Mouse (Mus musculus): ENCODE measurements at regions not wholly inside any gene's neighbourhood (a gene's known extent, or its start where the extent isn't known, plus 50 kb on each side); places are given as distances from the start of the nearest gene placed in this dataset.

GRCm38 (mm10) chr12:25934946-25935345, 480.1 kb downstream of the Rnf144a start:
- in situ Hi-C loops (cut with MboI; ENCODE audit: unreplicated experiment in 2 of 2): no loop called here

- in situ Hi-C loops (cut with MboI; ENCODE audit: unreplicated experiment in 2 of 2): no loop called here
Measured at GRCm38 (mm10) chr12:25934526-25934925, 480.5 kb downstream of the Rnf144a start.

GRCm38 (mm10) chr12:25926367-25926766, 488.7 kb downstream of the Rnf144a start:
- in situ Hi-C loops (cut with MboI; ENCODE audit: unreplicated experiment in 2 of 2): no loop called here

- in situ Hi-C loops (cut with MboI; ENCODE audit: unreplicated experiment in 2 of 2): loop anchor here (25.0 kb wide), 2 partner anchors 737 to 1212 kb away; partner anchors contain the start of gene Rrm2 (in 1 of the 2)
Measured at GRCm38 (mm10) chr12:25924526-25924925, 490.5 kb downstream of the Rnf144a start.

GRCm38 (mm10) chr12:25923772-25924171, 491.3 kb downstream of the Rnf144a start:
- in situ Hi-C loops (cut with MboI; ENCODE audit: unreplicated experiment in 2 of 2): loop anchor here (25.0 kb wide), 2 partner anchors 736 to 1211 kb away; partner anchors contain the start of gene Rrm2 (in 1 of the 2)

- in situ Hi-C loops (cut with MboI; ENCODE audit: unreplicated experiment in 2 of 2): loop anchor here (25.0 kb wide), 2 partner anchors 718 to 1193 kb away; partner anchors contain the start of gene Rrm2 (in 1 of the 2)
Measured at GRCm38 (mm10) chr12:25905614-25906013, 509.4 kb downstream of the Rnf144a start.

GRCm38 (mm10) chr12:25896543-25896942, 518.5 kb downstream of the Rnf144a start:
- in situ Hi-C loops (cut with MboI; ENCODE audit: unreplicated experiment in 2 of 2): loop anchor here (10.0 to 25.0 kb wide), 2 partner anchors 802 to 1184 kb away; partner anchors contain the start of genes Id2 (in 1 of the 2) and Rrm2 (in 1 of the 2)

- in situ Hi-C loops (cut with MboI; ENCODE audit: unreplicated experiment in 2 of 2): loop anchor here (10.0 to 25.0 kb wide), 2 partner anchors 801 to 1183 kb away; partner anchors contain the start of genes Id2 (in 1 of the 2) and Rrm2 (in 1 of the 2)
Measured at GRCm38 (mm10) chr12:25895691-25896090, 519.4 kb downstream of the Rnf144a start.

- in situ Hi-C loops (cut with MboI; ENCODE audit: unreplicated experiment in 2 of 2): loop anchor here (10.0 to 25.0 kb wide), 2 partner anchors 797 to 1179 kb away; partner anchors contain the start of genes Id2 (in 1 of the 2) and Rrm2 (in 1 of the 2)
Measured at GRCm38 (mm10) chr12:25891391-25892167, 523.5 kb downstream of the Rnf144a start.

- in situ Hi-C loops (cut with MboI; ENCODE audit: unreplicated experiment in 2 of 2): loop anchor here (10.0 to 25.0 kb wide), 2 partner anchors 796 to 1178 kb away; partner anchors contain the start of genes Id2 (in 1 of the 2) and Rrm2 (in 1 of the 2)
Measured at GRCm38 (mm10) chr12:25890722-25891121, 524.3 kb downstream of the Rnf144a start.

- in situ Hi-C loops (cut with MboI; ENCODE audit: unreplicated experiment in 2 of 2): loop anchor here in 1 of 2 experiments (25.0 kb wide), 1 partner anchor 1171 kb away; the partner anchor contains the start of gene Rrm2
Measured at GRCm38 (mm10) chr12:25883771-25884171, 531.3 kb downstream of the Rnf144a start.

GRCm38 (mm10) chr12:25871816-25872215, 543.2 kb downstream of the Rnf144a start:
- in situ Hi-C loops (cut with MboI; ENCODE audit: unreplicated experiment in 2 of 2): no loop called here

GRCm38 (mm10) chr12:25871001-25871461, 544.0 kb downstream of the Rnf144a start:
- in situ Hi-C loops (cut with MboI; ENCODE audit: unreplicated experiment in 2 of 2): no loop called here

GRCm38 (mm10) chr12:25869846-25870245, 545.2 kb downstream of the Rnf144a start:
- in situ Hi-C loops (cut with MboI; ENCODE audit: unreplicated experiment in 2 of 2): loop anchor here (10.0 kb wide), 2 partner anchors 205 to 845 kb away; no protein-coding TSS in a partner anchor

- in situ Hi-C loops (cut with MboI; ENCODE audit: unreplicated experiment in 2 of 2): loop anchor here (10.0 kb wide), 2 partner anchors 210 to 840 kb away; no protein-coding TSS in a partner anchor
Measured at GRCm38 (mm10) chr12:25865063-25865462, 550.0 kb downstream of the Rnf144a start.

GRCm38 (mm10) chr12:25864113-25864852, 550.8 kb downstream of the Rnf144a start:
- in situ Hi-C loops (cut with MboI; ENCODE audit: unreplicated experiment in 2 of 2): loop anchor here (5.0 to 10.0 kb wide), 5 partner anchors 211 to 839 kb away; no protein-coding TSS in a partner anchor

GRCm38 (mm10) chr12:25861100-25861499, 554.0 kb downstream of the Rnf144a start:
- in situ Hi-C loops (cut with MboI; ENCODE audit: unreplicated experiment in 2 of 2): loop anchor here (5.0 to 10.0 kb wide), 5 partner anchors 214 to 836 kb away; no protein-coding TSS in a partner anchor

GRCm38 (mm10) chr12:25858397-25858796, 556.7 kb downstream of the Rnf144a start:
- in situ Hi-C loops (cut with MboI; ENCODE audit: unreplicated experiment in 2 of 2): no loop called here

- in situ Hi-C loops (cut with MboI; ENCODE audit: unreplicated experiment in 2 of 2): no loop called here
Measured at GRCm38 (mm10) chr12:25830057-25830456, 585.0 kb downstream of the Rnf144a start.

- in situ Hi-C loops (cut with MboI; ENCODE audit: unreplicated experiment in 2 of 2): no loop called here
Measured at GRCm38 (mm10) chr12:25827961-25828360, 587.1 kb downstream of the Rnf144a start.
